ENCODE assay signal across 13 mouse cellular contexts in the genomic region with DNA sequence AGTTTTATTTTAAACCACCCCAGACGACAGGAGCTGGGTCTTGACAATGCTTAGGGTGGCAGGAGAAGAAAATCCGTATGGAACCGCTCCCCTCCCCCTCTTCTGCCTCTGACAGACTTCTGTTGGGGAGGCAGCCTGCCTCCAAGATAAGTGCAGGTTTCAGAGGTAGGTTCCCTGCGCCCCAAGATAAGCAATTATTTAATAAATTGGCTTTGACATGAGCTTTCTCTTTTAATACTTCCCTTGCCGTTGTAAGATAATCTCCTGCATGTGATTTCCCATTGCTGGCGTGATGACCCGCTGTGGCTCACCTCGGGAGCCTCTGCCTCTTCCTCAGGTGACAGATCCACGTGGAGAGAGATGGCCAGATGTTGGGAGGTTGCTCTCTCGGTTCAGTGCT.
DNase-seq lines count a peak whose midpoint lies in the region; ATAC-seq and TF ChIP-seq lines count a peak whose summit lies in the region.
"Had no signal": no experiment of that assay in that cellular context is flagged by ENCODE, and none has a peak within 500 bp of the region (broad histone marks: within the 10 kb centered on the region; RNA-seq: fewer than 3 reads in every experiment).

No protein-coding gene starts in this region.

- H3K4me1 ChIP-seq in forebrain, postnatal 0 days (ENCODE audit: insufficient read depth) = peaks cover 7% of the 10 kb centered on the region; the same call in 1 of the 2 replicates
- peaks cover 19% of the 10 kb centered on the region for H3K4me1 ChIP-seq in forebrain, embryonic 12.5 days

- ATAC-seq in forebrain, postnatal 0 days = no peak
- ATAC-seq in forebrain, embryonic 12.5 days (ENCODE audit: low FRiP score) = no peak

- H3K4me2 ChIP-seq in forebrain, postnatal 0 days (ENCODE audit: low read depth) = peak overlapping the region; percentile 13; the same call in 1 of the 2 replicates
- no peak overlapping the region for H3K4me2 ChIP-seq in forebrain, embryonic 12.5 days
- H3K4me2 ChIP-seq: neural tube, embryonic 12.5 days had no signal

- intact Hi-C loops in gastrocnemius, postnatal 14 days (cut with DNase I; ENCODE audit: low total_unique reads) = loop anchor here (10.0 kb wide), 1 partner anchor 108 kb away; no protein-coding TSS in a partner anchor

- H3K9me3 ChIP-seq in forebrain, postnatal 0 days (ENCODE audit: low read length) = no peaks in the 10 kb centered on the region
- H3K9me3 ChIP-seq in forebrain, embryonic 12.5 days = no peaks in the 10 kb centered on the region
- H3K9me3 ChIP-seq: neural tube, embryonic 12.5 days had no signal

- H3K27ac ChIP-seq in forebrain, postnatal 0 days (ENCODE audit: low read depth, low read length) = no peak overlapping the region
- H3K27ac ChIP-seq in forebrain, embryonic 12.5 days = no peak overlapping the region
- peak overlapping the region; percentile 82 for H3K27ac ChIP-seq in layer of hippocampus, adult 2 months
- H3K27ac ChIP-seq: neural tube, embryonic 12.5 days had no signal

- TF ChIP-seq CTCF in forebrain, postnatal 0 days (IDR thresholded peaks at IDR 0.05; ENCODE audit: low read depth) = no peak
- no peak for TF ChIP-seq CTCF in layer of hippocampus, adult 2 months (conservative IDR thresholded peaks at IDR 0.05)

- H3K36me3 ChIP-seq in forebrain, postnatal 0 days (ENCODE audit: insufficient read depth) = no peaks in the 10 kb centered on the region
- no peaks in the 10 kb centered on the region for H3K36me3 ChIP-seq in forebrain, embryonic 12.5 days (replicated peaks)
- H3K36me3 ChIP-seq: G1E; neural tube, embryonic 12.5 days had no signal

- no peak overlapping the region for H3K4me3 ChIP-seq in forebrain, postnatal 0 days (ENCODE audit: low read depth, low read length)
- no peak overlapping the region for H3K4me3 ChIP-seq in forebrain, embryonic 12.5 days (replicated peaks)
- peak overlapping the region; percentile 37 for H3K4me3 ChIP-seq in layer of hippocampus, adult 2 months
- H3K4me3 ChIP-seq: neural tube, embryonic 12.5 days had no signal

- H3K9ac ChIP-seq in forebrain, postnatal 0 days = no peak overlapping the region
- H3K9ac ChIP-seq in forebrain, embryonic 12.5 days = no peak overlapping the region
- H3K9ac ChIP-seq: neural tube, embryonic 12.5 days had no signal

- DNase-seq in forebrain, postnatal 0 days = peak; percentile 40
- no peak for DNase-seq in layer of hippocampus, adult 2 months (ENCODE audit: low spot score in 2 of 2)
- DNase-seq in layer of hippocampus, postnatal 10 days (ENCODE audit: low spot score in 2 of 2) = no peak
- DNase-seq in right cerebral cortex, postnatal 14 days = peak; percentile 34
- no peak for DNase-seq in right cerebral cortex, postnatal 36 days (ENCODE audit: low spot score in 2 of 2)
- no peak for DNase-seq in gastrocnemius, postnatal 14 days
- DNase-seq in thymus, postnatal 14 days = no peak
- DNase-seq: cerebellum, postnatal 25 days; kidney, adult 18-20 months; left cerebral cortex, postnatal 4 days had no signal

- WGBS in forebrain, postnatal 0 days = 33% methylated on average over 10 of the region's 10 CpGs
- 39% methylated on average over 10 of the region's 10 CpGs for WGBS in forebrain, embryonic 12.5 days

- no peaks in the 10 kb centered on the region for H3K27me3 ChIP-seq in forebrain, postnatal 0 days (ENCODE audit: insufficient read depth, low read length)
- peaks cover 24% of the 10 kb centered on the region for H3K27me3 ChIP-seq in forebrain, embryonic 12.5 days

Comparison
In these comparisons a context has a peak if more than half of its experiments do, and no peak if none do; other contexts are left out.
1. DNase-seq: peak in forebrain, postnatal 0 days (single experiment) and right cerebral cortex, postnatal 14 days (single experiment); none in layer of hippocampus, adult 2 months (0 of 2), layer of hippocampus, postnatal 10 days (0 of 2), right cerebral cortex, postnatal 36 days (0 of 2), gastrocnemius, postnatal 14 days (single experiment) and thymus, postnatal 14 days (single experiment).